Mouse (Mus musculus): ENCODE measurements around the gene Acoxl.
A peak's percentile ranks its signal among the peaks of the same experiment; 100 is the strongest.

The Acoxl gene

DNA sequence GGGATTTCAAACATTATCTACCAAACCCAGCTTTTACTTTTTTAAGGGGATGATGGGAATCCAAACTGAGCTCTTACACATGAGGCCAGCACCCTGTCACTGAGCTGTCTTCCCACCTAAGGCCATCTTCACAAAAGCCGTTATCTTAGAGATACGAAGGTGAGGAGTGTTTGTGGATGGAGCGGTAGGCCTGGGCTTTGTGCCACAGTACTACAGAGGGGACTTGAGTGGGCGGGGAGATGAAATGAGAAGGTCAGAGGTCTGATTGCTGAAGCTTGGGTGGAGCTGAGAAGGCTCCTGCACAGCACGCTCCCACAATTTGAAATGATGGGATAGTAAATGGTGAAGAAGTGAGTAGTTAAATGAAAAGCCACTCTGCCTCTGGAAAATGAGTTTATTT lies 266.1 kb downstream of the Acoxl start:
- DNase-seq (ENCODE audit: inconsistent age in 2 of 2, low spot score in 1 of 2): no peak

DNA sequence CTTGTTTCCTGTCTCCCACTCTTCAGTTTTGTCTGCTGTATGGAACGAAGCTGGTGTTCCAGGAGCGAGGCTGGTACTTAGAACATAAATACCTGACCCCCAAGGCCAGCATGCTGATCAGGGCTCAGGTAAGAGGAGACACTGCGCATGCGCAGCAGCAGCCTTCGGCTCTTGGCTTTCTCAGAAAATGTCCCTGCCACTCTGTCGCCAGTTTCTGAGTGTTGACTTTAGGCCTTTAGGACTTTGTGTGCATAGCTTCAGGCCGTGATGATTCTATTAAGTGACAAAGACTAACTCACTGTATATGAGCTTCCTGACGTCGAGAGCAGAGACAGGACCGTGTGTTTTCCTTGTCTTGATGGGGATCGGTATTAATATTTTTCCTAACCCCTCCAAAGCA lies 267.0 kb downstream of the Acoxl start:
- DNase-seq (ENCODE audit: inconsistent age in 2 of 2, low spot score in 1 of 2): no peak

DNA sequence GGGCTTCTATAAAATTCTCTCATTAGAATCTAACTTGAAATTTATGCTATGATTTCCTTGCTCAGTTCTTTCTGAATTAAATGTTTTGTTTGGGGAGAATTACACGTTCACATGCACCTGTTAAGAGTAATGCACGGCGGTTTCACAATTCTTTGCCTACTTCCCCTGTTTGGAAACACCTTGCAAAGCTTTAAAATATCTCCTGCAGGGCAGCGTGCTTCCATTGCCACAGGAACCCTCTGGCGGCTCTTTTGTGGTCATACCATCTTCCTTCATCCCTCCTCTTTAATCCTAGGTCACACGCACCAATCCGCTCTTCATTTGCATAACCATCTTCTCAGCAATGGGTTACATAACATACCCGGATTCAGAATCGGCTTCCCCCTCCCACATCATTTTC lies 272.9 kb downstream of the Acoxl start:
- no peak for DNase-seq (ENCODE audit: inconsistent age in 2 of 2, low spot score in 1 of 2)

- DNase-seq (ENCODE audit: inconsistent age in 2 of 2, low spot score in 1 of 2): no peak
These were observed 275.9 kb downstream of the Acoxl start for GRCm38 (mm10) chr2:128114621-128115020.

GRCm38 (mm10) chr2:128115579-128115978 lies 276.9 kb downstream of the Acoxl start:
- DNase-seq (ENCODE audit: inconsistent age in 2 of 2, low spot score in 1 of 2): peak in 1 of 2 experiments; percentile 29

- DNase-seq (ENCODE audit: inconsistent age in 2 of 2, low spot score in 1 of 2): no peak
These were observed 278.9 kb downstream of the Acoxl start for GRCm38 (mm10) chr2:128117605-128118004.

DNA sequence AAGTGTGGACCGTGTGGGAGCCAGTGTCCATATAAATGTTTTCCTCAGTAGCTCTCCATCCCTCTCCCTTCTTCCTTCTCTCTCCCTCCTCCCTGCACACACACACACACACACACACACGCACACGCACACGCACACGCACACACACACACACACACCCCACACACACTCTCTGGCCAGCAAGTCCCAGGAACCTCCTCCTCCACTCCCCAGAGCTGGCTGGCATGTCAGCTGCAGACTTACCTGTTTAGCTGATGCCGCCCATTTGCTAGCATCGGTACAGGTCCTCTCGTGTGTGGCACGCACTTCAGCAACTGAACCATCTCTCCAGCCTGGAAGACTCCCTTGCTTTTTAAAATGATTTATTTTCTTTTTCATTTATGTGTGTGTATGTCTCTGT lies 280.3 kb downstream of the Acoxl start:
- DNase-seq (ENCODE audit: inconsistent age in 2 of 2, low spot score in 1 of 2): no peak

DNA sequence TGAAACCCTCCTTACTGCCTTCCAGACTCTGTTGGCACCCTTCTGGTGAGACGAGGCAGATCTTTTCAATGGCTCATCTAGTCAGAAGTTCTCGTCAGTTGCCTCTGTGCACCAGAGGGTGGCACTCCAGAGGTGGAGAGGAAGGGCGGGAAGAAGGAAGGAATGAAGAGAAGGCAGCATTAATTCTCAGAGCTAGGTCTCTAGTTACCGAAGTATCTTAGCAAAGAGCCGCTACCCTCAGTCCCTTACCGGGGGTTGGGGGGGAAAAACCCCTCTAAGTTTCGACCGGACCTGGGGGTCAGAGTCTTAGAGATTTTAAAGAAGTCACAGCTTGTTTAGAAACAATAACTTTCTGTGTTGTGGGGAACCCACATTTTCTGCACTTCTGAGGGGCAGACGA lies 283.8 kb downstream of the Acoxl start:
- DNase-seq (ENCODE audit: inconsistent age in 2 of 2, low spot score in 1 of 2): peak; percentile 70 to 89

- DNase-seq (ENCODE audit: inconsistent age in 2 of 2, low spot score in 1 of 2): peak; percentile 68 to 86
These were observed 284.5 kb downstream of the Acoxl start for GRCm38 (mm10) chr2:128122891-128123771.

GRCm38 (mm10) chr2:128123921-128124683 lies 285.4 kb downstream of the Acoxl start:
- DNase-seq (ENCODE audit: inconsistent age in 2 of 2, low spot score in 1 of 2): peak; percentile 31 to 58

- DNase-seq (ENCODE audit: inconsistent age in 2 of 2, low spot score in 1 of 2): peak in 1 of 2 experiments; percentile 54
These were observed 286.0 kb downstream of the Acoxl start for GRCm38 (mm10) chr2:128124693-128125092.

DNA sequence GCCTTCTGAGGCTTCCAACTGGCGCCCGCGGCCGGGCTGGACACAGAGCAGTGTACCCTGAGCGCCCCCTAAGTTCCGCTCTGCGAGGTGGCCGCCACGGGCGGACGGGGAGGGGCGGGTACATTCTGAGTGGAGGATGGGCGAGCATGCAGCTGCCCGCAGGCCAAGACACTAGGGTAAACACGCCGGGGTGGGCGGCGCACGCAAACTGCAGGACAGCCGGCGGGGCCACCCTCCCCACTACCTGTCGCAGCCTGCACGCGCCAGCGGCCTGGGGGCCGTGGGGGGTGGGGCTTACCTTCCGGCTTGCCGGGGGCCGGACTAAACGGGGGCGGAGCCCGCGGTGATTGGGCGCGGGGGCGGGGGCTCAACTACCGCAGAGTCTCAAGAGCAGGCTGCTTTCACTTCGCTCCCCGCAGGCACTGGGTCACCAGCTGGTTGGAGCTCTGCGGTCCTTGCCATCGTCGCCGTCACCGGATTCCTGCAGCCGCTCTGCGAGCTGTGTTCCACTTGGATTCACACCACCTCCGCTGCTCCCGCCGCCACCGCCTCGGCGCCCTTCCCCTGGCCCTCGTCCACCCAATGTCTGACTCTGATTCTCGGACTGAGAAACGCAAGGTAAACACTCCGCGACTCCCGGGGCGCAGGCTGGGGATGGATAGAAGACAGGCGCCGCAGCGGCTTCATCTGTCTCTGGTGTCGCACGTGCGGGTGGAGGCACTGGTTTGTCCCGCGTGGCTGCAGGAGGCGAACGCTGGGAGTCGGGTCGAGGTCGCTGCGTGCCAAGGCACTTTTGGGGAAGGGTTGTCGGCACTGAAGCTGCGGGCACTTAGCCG lies 287.2 kb downstream of the Acoxl start, which contains the start of gene Bcl2l11:
Gene Bcl2l11, plus strand, starts transcription at position 404 of the 836 bp plus-strand sequence.
- peak; percentile 98 to 99 for DNase-seq (ENCODE audit: inconsistent age in 2 of 2, low spot score in 1 of 2)

GRCm38 (mm10) chr2:128126591-128127051 lies 287.9 kb downstream of the Acoxl start:
- peak in 1 of 2 experiments; percentile 80 for DNase-seq (ENCODE audit: inconsistent age in 2 of 2, low spot score in 1 of 2)

GRCm38 (mm10) chr2:128127121-128127671 lies 288.5 kb downstream of the Acoxl start:
- peak; percentile 98 for DNase-seq (ENCODE audit: inconsistent age in 2 of 2, low spot score in 1 of 2)

- DNase-seq (ENCODE audit: inconsistent age in 2 of 2, low spot score in 1 of 2): peak; percentile 89 to 96
These were observed 289.1 kb downstream of the Acoxl start for GRCm38 (mm10) chr2:128127691-128128292.

- DNase-seq (ENCODE audit: inconsistent age in 2 of 2, low spot score in 1 of 2): peak; percentile 30 to 44
These were observed 289.9 kb downstream of the Acoxl start for GRCm38 (mm10) chr2:128128532-128128931.

DNA sequence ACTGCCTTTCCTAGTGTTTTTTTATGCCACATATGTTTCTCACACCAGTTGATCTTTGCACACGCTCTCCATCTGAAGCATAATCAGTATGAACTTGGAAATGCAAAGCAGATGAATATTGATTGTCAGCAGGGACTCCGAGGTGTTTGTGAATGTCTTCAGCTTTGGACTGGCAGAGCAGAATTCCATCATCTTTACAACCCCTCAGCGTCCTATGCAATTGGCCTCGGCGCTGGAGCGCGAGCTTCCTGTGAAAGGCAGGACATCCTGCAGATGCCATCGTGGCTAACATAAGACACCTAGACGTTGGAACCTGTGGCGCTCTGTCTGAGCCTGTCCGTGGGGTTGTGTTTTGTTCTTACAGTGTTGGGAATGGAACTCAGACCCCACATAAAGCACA lies 292.8 kb downstream of the Acoxl start:
- no peak for DNase-seq (ENCODE audit: inconsistent age in 2 of 2, low spot score in 1 of 2)

DNA sequence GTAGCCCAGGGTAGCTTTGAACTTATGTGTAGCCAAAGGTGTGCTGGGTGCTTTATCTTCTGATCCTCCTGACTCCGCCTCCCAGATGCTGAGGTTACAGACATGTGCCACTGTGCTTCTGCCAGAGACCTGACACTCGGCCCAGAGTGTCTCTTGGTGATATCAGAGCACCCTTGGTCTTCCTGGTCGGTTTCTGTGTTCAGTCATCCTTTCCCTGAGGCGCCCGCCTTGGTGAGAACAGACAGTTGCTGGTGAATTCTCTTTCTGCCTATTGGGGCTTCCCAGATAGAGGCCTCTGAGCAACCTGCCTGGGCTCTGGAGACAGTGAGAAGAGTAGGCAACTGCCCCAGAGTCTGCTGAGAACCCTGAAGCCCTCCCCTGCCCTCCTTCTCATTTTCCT lies 294.0 kb downstream of the Acoxl start:
- DNase-seq (ENCODE audit: inconsistent age in 2 of 2, low spot score in 1 of 2): no peak

DNA sequence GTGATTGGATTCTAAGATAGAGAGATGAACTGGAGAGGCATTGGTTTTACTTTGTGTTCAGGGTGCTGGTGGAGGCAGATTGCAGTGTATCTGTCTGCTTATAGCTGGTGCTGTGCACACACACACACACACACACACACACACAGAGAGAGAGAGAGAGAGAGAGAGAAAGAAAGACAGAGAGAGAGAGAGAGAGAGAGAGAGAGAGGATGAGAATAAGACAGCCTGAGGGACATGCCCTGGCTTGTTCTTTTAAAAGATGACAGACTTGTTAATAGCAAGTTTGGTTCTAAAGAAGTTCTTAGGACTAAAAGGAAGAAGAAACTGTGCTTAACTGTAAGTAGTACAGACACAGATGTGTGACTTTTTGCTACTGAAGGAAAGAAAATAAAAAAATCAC lies 295.2 kb downstream of the Acoxl start:
- DNase-seq (ENCODE audit: inconsistent age in 2 of 2, low spot score in 1 of 2): no peak

DNA sequence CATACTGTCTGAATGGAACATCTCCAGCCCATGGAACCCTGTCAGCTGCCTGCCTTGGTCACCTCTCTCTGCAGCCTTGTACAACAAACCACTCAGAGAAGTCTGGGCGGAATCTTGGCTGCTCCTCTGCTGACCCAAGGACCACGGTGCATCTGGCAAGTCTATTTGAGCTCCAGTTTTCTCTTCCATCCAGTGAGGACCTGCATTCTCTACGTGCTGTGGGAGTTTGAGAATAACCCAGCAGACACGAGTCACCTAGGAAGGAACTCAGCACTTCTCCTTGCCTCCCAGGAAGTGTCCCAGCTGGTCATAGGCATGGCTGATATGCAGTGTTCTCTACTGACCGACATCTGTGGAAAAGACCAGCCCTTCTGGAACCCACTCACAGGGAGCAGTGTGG lies 295.8 kb downstream of the Acoxl start:
- DNase-seq (ENCODE audit: inconsistent age in 2 of 2, low spot score in 1 of 2): peak in 1 of 2 experiments; percentile 9

Measured in adrenal gland, adult (tissue).